Mouse (Mus musculus): ENCODE results near the gene Trim9. TPM values are rescaled to one million over a fixed set of nuclear protein-coding genes. Genes with fewer than 3 reads are reported as not detected.

The Trim9 gene
- polyA plus RNA-seq, 1 experiment, result 0.74 TPM

DNA sequence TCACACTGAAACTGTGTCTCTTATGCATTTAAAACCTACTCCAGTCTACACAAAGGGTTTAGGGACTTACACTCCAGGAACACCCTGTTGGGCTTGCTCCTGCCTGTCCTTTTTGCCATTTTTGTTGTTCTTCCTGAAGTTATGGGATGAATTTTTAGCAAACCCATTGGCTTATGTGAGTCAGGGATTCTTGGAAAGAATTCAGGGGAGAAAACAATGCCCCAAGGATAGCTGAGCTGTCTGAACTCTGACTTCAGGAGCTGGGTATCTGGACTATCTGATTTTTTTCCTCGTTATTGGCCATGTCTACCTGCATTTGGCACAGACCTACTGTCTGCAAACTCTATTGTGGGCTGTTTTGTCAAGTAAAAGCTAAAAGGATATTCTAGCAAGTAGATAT is 20.5 kb downstream of the Trim9 start:
- TF ChIP-seq POLR2A (IDR thresholded peaks at IDR 0.05; ENCODE audit: low read depth, low read length), result no peak
- no peak overlapping the region for H3K4me3 ChIP-seq (ENCODE audit: insufficient read depth, low read length)
- H3K27ac ChIP-seq (ENCODE audit: insufficient read depth, low read length), result no peak overlapping the region
- H3K4me1 ChIP-seq (ENCODE audit: control insufficient read depth, insufficient read depth, low read length), result no peaks in the 10 kb centered on the region

DNA sequence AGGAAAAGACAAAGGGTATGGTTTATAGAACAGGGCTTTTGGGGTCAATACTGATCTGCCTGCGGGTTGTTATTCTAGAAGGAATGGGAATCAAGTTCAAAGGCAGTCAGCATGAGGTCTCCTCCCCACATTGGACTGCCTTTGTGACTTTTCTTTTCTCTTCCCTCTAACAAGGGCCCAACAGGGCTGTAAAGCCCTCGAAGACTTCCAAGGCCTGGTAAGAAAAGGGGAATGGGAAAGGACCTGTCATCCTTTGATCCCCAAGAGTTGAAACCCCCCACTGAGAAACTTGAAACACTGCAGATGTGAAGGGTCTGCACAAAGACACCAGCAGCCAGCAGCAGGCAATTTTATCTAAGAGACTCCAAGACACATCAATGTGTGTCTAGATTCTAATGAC is 21.0 kb downstream of the Trim9 start:
- TF ChIP-seq CTCF (IDR thresholded peaks at IDR 0.05; ENCODE audit: borderline replicate concordance, insufficient read depth, low read length), result no peak
- no peak for TF ChIP-seq POLR2A (IDR thresholded peaks at IDR 0.05; ENCODE audit: low read depth, low read length)
- H3K4me1 ChIP-seq (ENCODE audit: control insufficient read depth, insufficient read depth, low read length), result no peaks in the 10 kb centered on the region
- H3K4me3 ChIP-seq (ENCODE audit: insufficient read depth, low read length), result no peak overlapping the region
- H3K27ac ChIP-seq (ENCODE audit: insufficient read depth, low read length), result no peak overlapping the region

DNA sequence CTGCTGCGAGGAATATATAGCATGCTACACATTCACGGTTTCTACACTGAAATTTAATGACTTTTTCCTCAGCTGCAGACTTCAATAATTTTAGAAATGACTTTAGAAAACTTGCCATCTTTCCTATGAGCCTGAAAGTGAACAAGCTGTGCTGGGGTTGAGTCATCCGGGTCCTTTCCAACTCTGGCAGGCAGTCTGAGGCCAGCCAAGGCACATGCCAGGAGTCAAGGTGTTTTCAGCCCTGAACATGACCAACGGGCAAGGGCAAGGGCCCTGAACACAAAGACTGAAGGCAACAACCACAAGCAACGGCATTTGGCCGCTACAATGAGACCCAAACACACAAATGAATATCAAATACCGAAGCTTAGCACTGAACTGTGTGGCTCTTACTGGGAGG is 21.6 kb downstream of the Trim9 start:
- no peak overlapping the region for H3K27ac ChIP-seq (ENCODE audit: insufficient read depth, low read length)
- H3K4me3 ChIP-seq (ENCODE audit: insufficient read depth, low read length), result no peak overlapping the region
- TF ChIP-seq CTCF (IDR thresholded peaks at IDR 0.05; ENCODE audit: borderline replicate concordance, insufficient read depth, low read length), result no peak
- TF ChIP-seq POLR2A (IDR thresholded peaks at IDR 0.05; ENCODE audit: low read depth, low read length), result no peak
- no peaks in the 10 kb centered on the region for H3K4me1 ChIP-seq (ENCODE audit: control insufficient read depth, insufficient read depth, low read length)

DNA sequence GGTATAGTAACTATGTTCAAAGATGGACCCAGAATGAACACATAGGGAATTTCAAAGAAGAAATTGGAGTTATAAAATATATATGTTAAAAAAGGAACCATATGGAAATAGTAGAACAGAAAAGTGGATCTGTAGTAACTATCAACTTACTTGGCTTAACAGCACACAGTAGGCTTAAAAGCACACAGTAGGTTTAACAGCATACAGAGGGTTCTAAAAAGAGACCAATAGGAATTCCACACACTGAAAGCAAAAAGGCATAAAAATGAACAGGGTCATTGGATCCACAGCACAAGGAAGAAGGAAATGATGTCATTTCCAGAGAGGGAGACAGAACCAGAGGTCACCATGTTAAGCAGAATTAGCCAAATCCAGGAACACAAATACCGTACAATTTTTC is 24.6 kb downstream of the Trim9 start:
- no peak overlapping the region for H3K27ac ChIP-seq (ENCODE audit: insufficient read depth, low read length)
- no peaks in the 10 kb centered on the region for H3K4me1 ChIP-seq (ENCODE audit: control insufficient read depth, insufficient read depth, low read length)
- no peak overlapping the region for H3K4me3 ChIP-seq (ENCODE audit: insufficient read depth, low read length)
- TF ChIP-seq CTCF (IDR thresholded peaks at IDR 0.05; ENCODE audit: borderline replicate concordance, insufficient read depth, low read length) (no peak), POLR2A (IDR thresholded peaks at IDR 0.05; ENCODE audit: low read depth, low read length) (no peak)

DNA sequence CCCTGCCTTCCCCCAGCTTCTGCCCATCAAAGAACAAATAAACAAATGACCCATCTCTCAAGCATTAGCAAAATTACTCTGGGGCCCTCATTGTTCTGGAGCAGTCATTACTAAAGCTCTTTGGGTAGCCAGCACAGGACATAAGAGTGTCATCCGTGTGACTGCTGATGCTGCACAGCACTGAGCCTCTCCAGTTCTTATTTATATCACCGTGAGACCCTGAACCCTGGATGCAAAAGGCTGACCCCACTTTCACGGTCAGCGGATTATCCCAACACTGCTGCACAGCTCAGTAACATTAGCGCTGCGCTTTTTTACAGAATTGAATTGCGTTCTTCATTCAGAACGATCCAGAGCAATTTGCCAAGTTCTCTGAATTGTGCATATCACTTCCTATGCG is 31.3 kb downstream of the Trim9 start:
- no peak overlapping the region for H3K4me3 ChIP-seq (ENCODE audit: insufficient read depth, low read length)
- H3K4me1 ChIP-seq (ENCODE audit: control insufficient read depth, insufficient read depth, low read length), result no peaks in the 10 kb centered on the region
- no peak overlapping the region for H3K27ac ChIP-seq (ENCODE audit: insufficient read depth, low read length)
- TF ChIP-seq CTCF (IDR thresholded peaks at IDR 0.05; ENCODE audit: borderline replicate concordance, insufficient read depth, low read length) (no peak), POLR2A (IDR thresholded peaks at IDR 0.05; ENCODE audit: low read depth, low read length) (no peak)

DNA sequence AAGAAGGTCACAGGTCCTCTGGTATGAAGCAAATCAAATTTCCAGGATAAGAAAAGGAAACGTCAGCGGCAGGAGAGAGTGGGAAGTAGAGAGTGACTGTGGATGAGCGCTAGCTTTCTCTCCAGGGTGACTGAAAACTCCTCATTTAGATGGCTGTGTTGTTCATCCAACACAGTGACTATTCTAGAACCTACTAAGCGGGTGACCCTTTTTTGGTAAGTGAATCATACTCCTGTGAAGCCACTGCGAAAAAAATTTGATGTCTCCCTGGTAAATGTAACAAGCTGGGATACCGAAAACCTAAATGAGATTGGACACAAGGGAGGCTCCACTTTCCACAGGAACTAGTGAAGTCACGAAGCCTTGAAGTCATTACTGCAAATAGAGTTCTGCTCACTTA is 39.5 kb downstream of the Trim9 start:
- H3K4me1 ChIP-seq (ENCODE audit: control insufficient read depth, insufficient read depth, low read length), result no peaks in the 10 kb centered on the region
- no peak overlapping the region for H3K4me3 ChIP-seq (ENCODE audit: insufficient read depth, low read length)
- H3K27ac ChIP-seq (ENCODE audit: insufficient read depth, low read length), result no peak overlapping the region
- no peak for TF ChIP-seq POLR2A (IDR thresholded peaks at IDR 0.05; ENCODE audit: low read depth, low read length)

DNA sequence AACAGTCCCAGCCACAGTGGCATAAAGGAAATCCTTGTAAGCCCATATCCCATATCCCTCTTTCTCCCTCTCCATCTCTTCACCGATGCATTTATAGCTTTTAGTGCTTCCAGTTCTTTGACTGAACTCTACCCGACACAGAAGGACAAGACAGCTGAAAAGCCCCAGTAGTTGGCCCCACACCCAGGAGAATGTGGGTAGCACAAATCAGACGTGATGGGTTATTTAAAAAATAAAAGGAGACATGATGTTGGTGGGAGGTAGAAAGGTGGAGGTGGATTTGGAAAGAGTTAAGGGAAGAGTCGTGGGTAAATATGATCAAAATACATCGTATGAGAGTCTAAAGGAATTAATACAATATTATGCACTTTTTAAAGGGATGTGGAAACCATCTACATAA is 40.4 kb downstream of the Trim9 start:
- Histone ChIP-seq H3K27ac (ENCODE audit: insufficient read depth, low read length) (no peak overlapping the region), H3K4me1 (ENCODE audit: control insufficient read depth, insufficient read depth, low read length) (no peaks in the 10 kb centered on the region), H3K4me3 (ENCODE audit: insufficient read depth, low read length) (no peak overlapping the region)
- TF ChIP-seq CTCF (IDR thresholded peaks at IDR 0.05; ENCODE audit: borderline replicate concordance, insufficient read depth, low read length), result no peak
- TF ChIP-seq POLR2A (IDR thresholded peaks at IDR 0.05; ENCODE audit: low read depth, low read length), result no peak

DNA sequence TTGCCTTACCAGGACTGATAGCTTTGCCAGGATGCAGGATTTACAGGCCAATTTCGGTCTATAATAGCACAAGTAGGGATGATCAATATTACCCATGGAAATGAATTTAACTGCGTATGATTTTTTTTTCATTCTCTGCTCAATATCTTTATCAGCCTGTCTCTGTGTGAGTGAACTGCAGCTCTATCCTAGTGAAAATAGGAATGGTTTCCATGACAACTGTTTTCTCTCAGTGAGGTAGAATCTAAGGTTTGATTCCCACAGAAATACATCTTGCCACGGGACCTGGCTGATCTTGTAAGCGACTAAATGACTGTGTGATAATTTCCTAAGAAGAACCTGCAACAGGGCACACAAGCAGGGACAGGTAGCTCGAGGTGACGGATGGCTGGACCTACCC is 43.4 kb downstream of the Trim9 start:
- Histone ChIP-seq H3K4me1 (ENCODE audit: control insufficient read depth, insufficient read depth, low read length) (no peaks in the 10 kb centered on the region), H3K4me3 (ENCODE audit: insufficient read depth, low read length) (no peak overlapping the region), H3K27ac (ENCODE audit: insufficient read depth, low read length) (no peak overlapping the region)
- TF ChIP-seq CTCF (IDR thresholded peaks at IDR 0.05; ENCODE audit: borderline replicate concordance, insufficient read depth, low read length) (no peak), POLR2A (IDR thresholded peaks at IDR 0.05; ENCODE audit: low read depth, low read length) (no peak)

DNA sequence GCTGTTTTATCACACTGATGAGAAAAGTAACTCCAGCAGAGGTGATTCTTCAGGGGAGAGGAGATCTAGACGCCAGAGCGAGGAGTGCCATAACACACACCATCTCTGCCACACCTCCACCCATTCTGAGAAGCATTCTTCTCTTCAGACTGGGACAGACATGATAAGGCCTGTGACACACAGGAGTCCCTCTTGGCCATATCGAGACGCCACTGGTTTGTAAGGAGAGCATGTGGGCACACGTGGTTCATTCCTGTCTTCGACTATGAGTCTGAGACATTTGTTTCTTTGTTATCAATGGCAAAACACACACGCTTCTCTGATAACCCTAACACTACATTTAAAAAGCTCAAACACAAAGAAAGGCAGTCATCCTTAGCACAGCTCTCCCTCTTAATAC is 43.9 kb downstream of the Trim9 start:
- no peaks in the 10 kb centered on the region for H3K4me1 ChIP-seq (ENCODE audit: control insufficient read depth, insufficient read depth, low read length)
- no peak overlapping the region for H3K4me3 ChIP-seq (ENCODE audit: insufficient read depth, low read length)
- no peak overlapping the region for H3K27ac ChIP-seq (ENCODE audit: insufficient read depth, low read length)
- no peak for TF ChIP-seq POLR2A (IDR thresholded peaks at IDR 0.05; ENCODE audit: low read depth, low read length)
- no peak for TF ChIP-seq CTCF (IDR thresholded peaks at IDR 0.05; ENCODE audit: borderline replicate concordance, insufficient read depth, low read length)

DNA sequence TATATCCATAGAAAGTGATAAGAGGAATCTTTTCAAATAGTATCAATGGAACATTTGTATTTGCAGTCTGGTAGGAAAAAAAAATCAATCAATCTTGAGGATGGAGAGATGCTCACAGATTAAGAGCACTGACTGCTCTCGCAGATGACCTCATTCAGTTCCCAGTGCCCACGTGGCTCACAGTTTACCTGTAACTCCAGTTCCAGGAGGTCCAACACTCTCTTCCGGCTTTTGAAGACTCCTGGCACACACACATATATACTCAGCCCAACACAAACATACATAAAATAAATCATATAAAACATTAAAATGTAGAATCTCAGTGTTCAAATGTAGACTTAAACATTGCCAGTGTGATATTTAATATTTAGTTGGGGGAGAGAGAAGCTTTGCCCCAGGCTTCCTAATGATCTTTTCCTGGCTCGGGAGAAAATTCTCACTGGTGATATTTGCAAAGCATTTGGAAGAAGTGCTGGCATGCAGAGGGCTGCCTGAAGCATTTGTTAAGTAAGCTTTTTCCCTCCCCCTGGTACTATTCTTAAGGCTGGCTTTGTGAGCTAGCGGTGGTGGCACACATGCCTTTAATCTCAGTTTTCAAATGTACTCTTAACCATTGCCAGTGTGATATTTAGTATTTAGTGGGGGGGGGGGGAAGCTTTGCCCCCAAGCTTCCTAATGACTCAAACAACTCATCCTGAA is 45.2 kb downstream of the Trim9 start:
- no peak overlapping the region for H3K4me3 ChIP-seq (ENCODE audit: insufficient read depth, low read length)
- TF ChIP-seq POLR2A (IDR thresholded peaks at IDR 0.05; ENCODE audit: low read depth, low read length) (no peak), CTCF (IDR thresholded peaks at IDR 0.05; ENCODE audit: borderline replicate concordance, insufficient read depth, low read length) (no peak)
- H3K27ac ChIP-seq (ENCODE audit: insufficient read depth, low read length), result no peak overlapping the region

More for the DNA sequence above, 45.2 kb downstream of the Trim9 start:
- H3K4me1 ChIP-seq (ENCODE audit: control insufficient read depth, insufficient read depth, low read length), result no peaks in the 10 kb centered on the region
